Mouse (Mus musculus): Measurements from ENCODE around the gene Hsd17b11.
"Not testable (repeated sequence)": the region's sequence is repeated elsewhere in the genome, so short reads cannot be mapped to it uniquely, and the experiment has no call there.

The Hsd17b11 gene

GRCm38 (mm10) chr5:104035824-104036223, 14.1 kb upstream of the Hsd17b11 start:
- DNase-seq (ENCODE audit: low read depth, low spot score): no peak

- no peak for DNase-seq (ENCODE audit: low read depth, low spot score)
Observed at GRCm38 (mm10) chr5:104035066-104035465, 13.3 kb upstream of the Hsd17b11 start.

GRCm38 (mm10) chr5:104032434-104033097, 10.8 kb upstream of the Hsd17b11 start:
- DNase-seq (ENCODE audit: low read depth, low spot score): no peak

GRCm38 (mm10) chr5:104025245-104025854, 3.6 kb upstream of the Hsd17b11 start:
- no peak for DNase-seq (ENCODE audit: low read depth, low spot score)

GRCm38 (mm10) chr5:104024762-104025161, 3.0 kb upstream of the Hsd17b11 start:
- DNase-seq (ENCODE audit: low read depth, low spot score): no peak

GRCm38 (mm10) chr5:104024193-104024592, 2.5 kb upstream of the Hsd17b11 start:
- not testable (repeated sequence) for DNase-seq (ENCODE audit: low read depth, low spot score)

- no peak for DNase-seq (ENCODE audit: low read depth, low spot score)
Observed at GRCm38 (mm10) chr5:104023289-104024020, 1.7 kb upstream of the Hsd17b11 start.

GRCm38 (mm10) chr5:104022558-104022957, 839 bp upstream of the Hsd17b11 start:
- no peak for DNase-seq (ENCODE audit: low read depth, low spot score)

GRCm38 (mm10) chr5:104011419-104011818, 10.3 kb downstream of the Hsd17b11 start:
- no peak for DNase-seq (ENCODE audit: low read depth, low spot score)

- DNase-seq (ENCODE audit: low read depth, low spot score): no peak
Observed at GRCm38 (mm10) chr5:104010261-104010660, 11.5 kb downstream of the Hsd17b11 start.

- DNase-seq (ENCODE audit: low read depth, low spot score): no peak
Observed at GRCm38 (mm10) chr5:104009421-104009820, 12.3 kb downstream of the Hsd17b11 start.

GRCm38 (mm10) chr5:104007801-104008200, 13.9 kb downstream of the Hsd17b11 start:
- DNase-seq (ENCODE audit: low read depth, low spot score): no peak

- DNase-seq (ENCODE audit: low read depth, low spot score): no peak
Observed at GRCm38 (mm10) chr5:104006811-104007210, 14.9 kb downstream of the Hsd17b11 start.

GRCm38 (mm10) chr5:104003955-104004354, 17.8 kb downstream of the Hsd17b11 start:
- DNase-seq (ENCODE audit: low read depth, low spot score): no peak

GRCm38 (mm10) chr5:104003256-104003931, 18.3 kb downstream of the Hsd17b11 start:
- DNase-seq (ENCODE audit: low read depth, low spot score): no peak

- no peak for DNase-seq (ENCODE audit: low read depth, low spot score)
Observed at GRCm38 (mm10) chr5:104002549-104003255, 19.0 kb downstream of the Hsd17b11 start.

- DNase-seq (ENCODE audit: low read depth, low spot score): no peak
Observed at GRCm38 (mm10) chr5:103999738-104000137, 22.0 kb downstream of the Hsd17b11 start.

GRCm38 (mm10) chr5:103998739-103999138, 23.0 kb downstream of the Hsd17b11 start:
- DNase-seq (ENCODE audit: low read depth, low spot score): no peak

- DNase-seq (ENCODE audit: low read depth, low spot score): no peak
Observed at GRCm38 (mm10) chr5:103995181-103995580, 26.5 kb downstream of the Hsd17b11 start.

- no peak for DNase-seq (ENCODE audit: low read depth, low spot score)
Observed at GRCm38 (mm10) chr5:103994669-103995068, 27.1 kb downstream of the Hsd17b11 start.

- DNase-seq (ENCODE audit: low read depth, low spot score): no peak
Observed at GRCm38 (mm10) chr5:103993601-103994000, 28.1 kb downstream of the Hsd17b11 start.
